Mouse (Mus musculus) forebrain, embryonic 14.5 days (tissue): ENCODE results near the gene Rnls. TPM values are rescaled to one million over a fixed set of nuclear protein-coding genes. Genes with fewer than 3 reads are reported as not detected.

ENCODE experiments used
- ATAC-seq: fragments of 200-750 bp; cut with Nextera tagmentation; 2 replicates; pipeline ENCODE4 v1.8.0; 2017; ENCODE audit warnings: mild to moderate bottlenecking, moderate library complexity
- DNase-seq: peaks from one replicate; pipeline ENCODE4 v3.0.0-alpha.2; 2015; ENCODE audit warnings: low spot score
- H3K27ac ChIP-seq: fragments of 300-500 bp; sonication (generic); 2 replicates; pipeline ENCODE4 v1.5.1; 2014; ENCODE audit warnings: low read depth, mild to moderate bottlenecking, control low read depth, low read length, moderate library complexity
- H3K27me3 ChIP-seq: fragments of 300-500 bp; sonication (generic); replicated peaks from 2 replicates; pipeline ENCODE4 v1.6.1; 2014; ENCODE audit warnings: low read length, control low read depth, mixed read lengths; ENCODE audit not compliant: control insufficient read depth, insufficient read depth
- H3K36me3 ChIP-seq: fragments of 300-500 bp; sonication (generic); 2 replicates; pipeline ENCODE4 v1.6.1; 2014; ENCODE audit warnings: low read length, control low read depth; ENCODE audit not compliant: control insufficient read depth, insufficient read depth
- H3K4me1 ChIP-seq: fragments of 300-500 bp; sonication (generic); 2 replicates; pipeline ENCODE4 v1.6.1; 2014; ENCODE audit warnings: antibody characterized with exemption, low read length, control low read depth; ENCODE audit not compliant: control insufficient read depth, insufficient read depth
- H3K4me2 ChIP-seq: fragments of 300-500 bp; sonication (generic); 2 replicates; pipeline ENCODE4 v1.6.1; 2014; ENCODE audit warnings: mild to moderate bottlenecking, control low read depth, low read length
- H3K4me3 ChIP-seq: fragments of 300-500 bp; sonication (generic); 2 replicates; pipeline ENCODE4 v1.5.1; 2014; ENCODE audit warnings: low read depth, low read length, control low read depth
- H3K9ac ChIP-seq: fragments of 300-500 bp; sonication (generic); 2 replicates; pipeline ENCODE4 v1.6.1; 2014; ENCODE audit warnings: mild to moderate bottlenecking, low read length, control low read depth, moderate library complexity
- H3K9me3 ChIP-seq: fragments of 300-500 bp; sonication (generic); replicated peaks from 2 replicates; pipeline ENCODE4 v1.6.1; 2016; ENCODE audit warnings: low read length, control low read depth, mixed read lengths; ENCODE audit not compliant: control insufficient read depth
- WGBS: fragments of 180-500 bp; shearing (Covaris S2); extraction: QIAGEN DNeasy Blood & Tissue Kit; methylation state at CpG from one replicate; pipeline ENCODE4 v1.1.7; 2014; 5-methylcytosine and 5-hydroxymethylcytosine counted together
- polyA plus RNA-seq: library from polyadenylated mRNA; unstranded; fragments of >200 nt; fragmentation: Nextera tagmentation; extraction: Ambion mirVana; gene quantifications from 2 replicates; pipeline ENCODE4 v1.2.1, GENCODE M21; 2014

Rnls gene
- polyA plus RNA-seq, 1 experiment from 2014 or later: 10.7 TPM

DNA sequence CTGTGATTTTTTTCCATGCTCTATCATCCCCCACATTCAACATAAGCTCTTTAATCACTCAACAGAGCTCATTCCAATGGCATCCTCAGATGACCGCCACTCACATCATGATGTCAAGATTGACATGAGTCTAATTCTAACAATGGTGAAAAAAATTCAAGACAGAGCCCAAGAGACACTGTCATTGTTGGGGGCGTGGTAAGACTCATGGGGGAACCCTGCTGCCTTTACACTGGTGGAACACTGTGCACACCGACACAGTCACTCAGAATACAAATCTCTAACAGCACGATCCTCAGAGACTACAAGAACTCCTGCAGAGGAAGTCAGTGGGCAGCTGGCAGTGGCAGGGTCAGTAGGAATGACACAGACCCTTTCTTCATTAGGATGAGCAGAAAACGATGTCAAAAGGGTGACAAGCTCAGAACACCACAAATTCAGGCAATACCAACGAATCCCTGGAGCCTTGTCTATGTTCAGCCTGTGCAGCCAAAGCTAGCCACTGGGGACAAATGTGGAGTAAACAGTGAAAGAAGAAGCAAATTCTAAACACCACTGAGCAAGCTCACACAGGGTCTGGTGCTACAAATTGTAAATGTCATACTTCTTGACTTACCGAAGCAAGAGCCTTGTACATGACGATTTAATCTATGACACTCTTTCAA is 277.3 kb downstream of the Rnls start:
- H3K4me2 ChIP-seq: no peak overlapping the region
- 80% methylated on average over 8 of the region's 8 CpGs for WGBS
- no peak overlapping the region for H3K27ac ChIP-seq
- no peak overlapping the region for H3K9ac ChIP-seq
- no peaks in the 10 kb centered on the region for H3K36me3 ChIP-seq
- no peak for ATAC-seq
- H3K27me3 ChIP-seq: no peaks in the 10 kb centered on the region
- H3K4me1 ChIP-seq: no peaks in the 10 kb centered on the region
- H3K4me3 ChIP-seq: no peak overlapping the region
- DNase-seq: no peak
- no peaks in the 10 kb centered on the region for H3K9me3 ChIP-seq

DNA sequence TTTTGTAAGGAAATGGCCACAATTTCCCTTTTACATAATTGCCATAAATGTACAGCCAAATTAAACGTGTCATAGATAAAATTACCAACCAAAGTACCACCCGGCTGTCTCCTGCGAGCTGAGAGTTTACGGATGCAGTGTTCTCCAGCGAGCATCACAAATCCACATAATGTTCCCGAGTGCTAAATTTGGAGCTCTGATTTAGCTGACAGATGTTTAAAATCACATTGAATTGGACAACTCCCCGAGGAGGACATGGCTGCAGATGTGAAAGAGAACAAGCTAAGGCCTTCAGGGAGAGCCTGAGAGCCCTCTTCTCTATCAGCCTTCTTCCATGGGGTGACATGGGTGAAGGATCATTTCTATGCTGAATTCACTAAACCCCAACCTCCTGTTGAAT is 278.3 kb downstream of the Rnls start:
- Histone ChIP-seq H3K36me3 (no peaks in the 10 kb centered on the region), H3K4me2 (no peak overlapping the region), H3K4me1 (no peaks in the 10 kb centered on the region), H3K4me3 (no peak overlapping the region), H3K27me3 (no peaks in the 10 kb centered on the region), H3K27ac (no peak overlapping the region), H3K9me3 (no peaks in the 10 kb centered on the region), H3K9ac (no peak overlapping the region)
- ATAC-seq (no peak), DNase-seq (no peak)
- WGBS: 90% methylated on average over 7 of the region's 7 CpGs

DNA sequence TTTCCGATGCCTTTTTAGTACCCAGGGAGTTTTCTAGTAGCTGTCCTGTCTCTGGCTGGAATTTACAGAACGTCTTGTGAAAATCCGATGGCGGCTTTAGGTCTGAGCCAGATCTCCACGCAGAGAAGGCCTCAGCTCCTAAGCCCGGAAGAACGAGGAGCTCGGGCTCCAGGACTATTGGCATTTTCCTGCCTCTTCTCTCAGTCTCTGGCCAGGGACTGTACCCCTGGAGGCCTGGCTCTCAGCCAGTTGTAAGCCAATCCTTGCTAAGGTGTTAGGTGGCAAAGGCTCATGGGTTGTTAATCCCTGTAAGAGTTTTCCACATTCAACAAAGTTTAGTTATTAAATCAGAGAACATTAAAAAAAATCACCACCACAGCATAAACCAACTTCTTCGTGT is 281.7 kb downstream of the Rnls start:
- ATAC-seq: no peak
- no peaks in the 10 kb centered on the region for H3K4me1 ChIP-seq
- 85% methylated on average over 9 of the region's 9 CpGs for WGBS
- no peak overlapping the region for H3K4me2 ChIP-seq
- H3K4me3 ChIP-seq: no peak overlapping the region
- no peaks in the 10 kb centered on the region for H3K27me3 ChIP-seq
- H3K9ac ChIP-seq: no peak overlapping the region
- H3K36me3 ChIP-seq: no peaks in the 10 kb centered on the region
- no peak for DNase-seq
- no peak overlapping the region for H3K27ac ChIP-seq
- H3K9me3 ChIP-seq: no peaks in the 10 kb centered on the region

DNA sequence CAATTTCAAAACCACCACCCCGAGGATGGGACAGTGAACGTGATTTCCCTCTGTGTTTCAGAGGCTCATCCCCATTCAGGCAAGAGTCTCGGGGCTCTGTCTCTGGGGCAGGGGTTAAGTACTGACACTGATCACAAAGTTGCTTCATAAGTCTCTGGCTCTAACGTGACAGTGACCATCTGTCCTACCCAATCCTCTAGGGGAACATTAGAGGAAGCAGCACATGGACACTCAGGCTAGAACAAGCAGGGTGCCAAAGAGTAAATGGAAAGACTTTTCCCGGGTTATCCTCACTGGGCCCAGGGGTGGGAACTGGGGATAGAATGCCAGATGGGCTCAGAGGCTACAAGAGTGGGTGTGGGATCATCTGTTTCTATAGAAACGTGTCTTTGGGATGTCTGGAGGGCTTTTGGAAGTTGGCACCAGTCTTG is 282.1 kb downstream of the Rnls start:
- no peak for DNase-seq
- no peak overlapping the region for H3K4me2 ChIP-seq
- 75% methylated on average over 6 of the region's 6 CpGs for WGBS
- H3K4me1 ChIP-seq: no peaks in the 10 kb centered on the region
- no peaks in the 10 kb centered on the region for H3K36me3 ChIP-seq
- ATAC-seq: no peak
- H3K27me3 ChIP-seq: no peaks in the 10 kb centered on the region
- H3K27ac ChIP-seq: no peak overlapping the region
- no peak overlapping the region for H3K4me3 ChIP-seq
- no peak overlapping the region for H3K9ac ChIP-seq
- no peaks in the 10 kb centered on the region for H3K9me3 ChIP-seq

DNA sequence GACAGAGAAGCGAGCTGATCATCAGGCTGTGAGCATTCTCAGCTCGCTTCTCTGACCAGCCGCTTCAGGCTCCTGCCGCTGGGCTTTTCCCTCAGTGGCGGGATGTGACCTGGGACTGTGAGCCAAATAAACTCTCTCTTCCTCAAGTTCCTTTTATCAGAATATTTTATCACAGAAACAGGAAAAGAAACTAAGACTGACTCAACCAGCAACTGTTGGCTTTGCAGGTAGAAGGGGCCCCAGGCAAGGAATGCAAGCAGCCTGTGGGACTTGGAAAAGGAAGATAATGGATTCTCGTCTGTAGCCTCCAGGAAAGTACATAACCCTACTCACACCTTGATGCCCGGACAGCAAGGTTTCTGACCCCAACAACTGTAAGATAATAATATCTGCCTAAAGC is 283.0 kb downstream of the Rnls start:
- Histone ChIP-seq H3K9me3 (no peaks in the 10 kb centered on the region), H3K27me3 (no peaks in the 10 kb centered on the region), H3K36me3 (no peaks in the 10 kb centered on the region), H3K4me3 (no peak overlapping the region), H3K27ac (no peak overlapping the region), H3K4me2 (no peak overlapping the region), H3K4me1 (no peaks in the 10 kb centered on the region), H3K9ac (no peak overlapping the region)
- WGBS: 84% methylated on average over 7 of the region's 7 CpGs
- DNase-seq (no peak), ATAC-seq (no peak)

DNA sequence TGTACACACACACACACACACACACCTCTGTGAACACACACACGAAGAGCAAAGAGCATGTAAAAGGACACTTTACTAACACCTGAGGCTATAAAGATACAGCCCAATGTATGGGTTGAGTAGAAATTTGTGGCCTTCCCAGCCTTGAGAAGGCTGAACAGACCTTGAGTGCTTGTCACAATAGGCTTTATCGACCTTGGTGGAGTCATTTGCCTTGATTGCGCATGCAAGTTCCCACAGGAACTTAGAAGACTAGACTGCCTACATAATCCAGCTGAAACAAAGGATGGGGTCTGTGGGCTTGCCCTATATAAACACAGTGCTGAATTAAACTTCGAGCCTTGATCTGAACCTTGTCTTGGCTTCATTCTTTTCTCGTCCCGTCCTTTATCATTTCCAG is 288.2 kb downstream of the Rnls start:
- Histone ChIP-seq H3K4me3 (no peak overlapping the region), H3K27ac (no peak overlapping the region), H3K27me3 (no peaks in the 10 kb centered on the region), H3K4me2 (no peak overlapping the region), H3K36me3 (no peaks in the 10 kb centered on the region), H3K9ac (no peak overlapping the region), H3K9me3 (no peaks in the 10 kb centered on the region), H3K4me1 (no peaks in the 10 kb centered on the region)
- 90% methylated on average over 6 of the region's 6 CpGs for WGBS
- no peak for ATAC-seq
- DNase-seq: no peak

DNA sequence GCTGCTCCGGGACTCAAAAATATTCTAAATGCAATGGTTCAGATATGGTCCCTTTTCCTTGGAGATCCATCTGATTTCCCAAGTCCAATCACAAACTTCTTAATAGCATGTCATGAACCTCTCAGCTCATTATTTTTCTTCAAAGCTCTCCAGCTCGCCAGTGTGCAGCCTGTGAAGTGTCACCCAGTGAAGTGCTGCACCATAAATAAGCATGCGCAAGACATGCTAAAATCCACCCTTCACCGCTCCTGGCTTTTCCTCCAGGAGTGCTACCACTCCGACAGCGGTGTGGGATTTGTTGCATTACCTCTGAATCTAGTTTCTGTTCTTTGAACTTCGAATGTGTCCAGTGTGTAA is 289.3 kb downstream of the Rnls start:
- Histone ChIP-seq H3K4me2 (no peak overlapping the region), H3K4me3 (no peak overlapping the region), H3K9me3 (no peaks in the 10 kb centered on the region), H3K27me3 (no peaks in the 10 kb centered on the region), H3K4me1 (no peaks in the 10 kb centered on the region), H3K9ac (no peak overlapping the region), H3K36me3 (no peaks in the 10 kb centered on the region), H3K27ac (no peak overlapping the region)
- WGBS: 82% methylated on average over 7 of the region's 7 CpGs
- no peak for DNase-seq
- no peak for ATAC-seq

DNA sequence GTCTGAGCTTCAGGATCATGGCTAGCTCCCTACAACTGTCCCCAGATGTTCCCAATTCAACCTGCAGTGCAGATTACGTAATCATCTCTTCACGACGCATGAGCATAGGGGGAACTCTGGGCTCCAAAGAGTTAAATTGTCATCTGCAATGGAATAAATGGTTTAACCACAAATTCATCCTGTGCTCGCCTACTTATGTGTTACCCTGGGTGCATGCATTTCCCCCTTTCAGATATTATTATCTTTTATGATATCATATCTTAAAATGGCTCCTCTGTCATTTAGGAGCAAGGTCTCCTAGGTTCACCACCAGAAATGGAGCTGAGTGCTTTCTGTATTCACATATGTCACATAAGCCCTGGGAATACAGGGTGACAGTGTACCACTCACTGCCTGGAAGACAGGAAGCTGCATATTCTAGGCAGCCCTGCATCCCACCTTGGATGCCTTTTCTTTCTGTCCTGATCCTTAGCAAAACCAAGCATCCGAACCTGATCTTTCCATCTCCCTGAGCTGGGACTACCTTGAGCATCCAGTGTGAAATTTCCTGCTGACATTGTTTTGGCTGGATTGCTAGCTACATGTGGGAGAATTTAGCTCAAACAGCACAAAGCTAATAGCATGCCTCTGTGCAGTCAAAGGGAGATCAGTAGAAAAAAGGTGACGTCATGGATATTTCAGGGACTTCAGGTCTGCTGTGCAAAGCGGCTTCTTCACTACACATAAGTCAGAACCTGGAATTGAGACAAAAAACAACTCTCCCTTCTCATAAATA is 289.9 kb downstream of the Rnls start:
- WGBS: 73% methylated on average over 7 of the region's 7 CpGs
- ATAC-seq: no peak
- Histone ChIP-seq H3K27me3 (no peaks in the 10 kb centered on the region), H3K4me3 (no peak overlapping the region), H3K9me3 (no peaks in the 10 kb centered on the region), H3K36me3 (no peaks in the 10 kb centered on the region), H3K27ac (no peak overlapping the region), H3K9ac (no peak overlapping the region), H3K4me1 (no peaks in the 10 kb centered on the region), H3K4me2 (no peak overlapping the region)
- DNase-seq: no peak
